Mouse (Mus musculus): Measurements from ENCODE around the gene Sema3c.
A peak's percentile ranks its signal among the peaks of the same experiment; 100 is the strongest.

Sema3c gene

GRCm38 (mm10) chr5:17776571-17776970, 202.5 kb downstream of the Sema3c start:
- peak; percentile 55 for DNase-seq (ENCODE audit: low read depth, low spot score)

Measured in retina, postnatal 7 days (tissue).